Mouse (Mus musculus) brain, embryonic 14.5 days (tissue): Measurements from ENCODE around the gene Rad50.

Experiments
- CTCF ChIP-seq: fragments of 200-500 bp; IDR thresholded peaks from 2 replicates; pipeline ENCODE4 v1.5.1; 2012; ENCODE audit warnings: inconsistent platforms, mild to moderate bottlenecking, moderate library complexity, borderline replicate concordance; ENCODE audit not compliant: insufficient read depth, insufficient read length; ENCODE audit errors: extremely low read depth
- POLR2A ChIP-seq: fragments of 200-500 bp; IDR thresholded peaks from 2 replicates; pipeline ENCODE4 v1.6.1; 2012; ENCODE audit warnings: mild to moderate bottlenecking, inconsistent platforms, borderline replicate concordance; ENCODE audit not compliant: poor library complexity, insufficient read depth, insufficient read length, severe bottlenecking; ENCODE audit errors: extremely low read depth

- TF ChIP-seq POLR2A (no peak), CTCF (no peak)
Measured at GRCm38 (mm10) chr11:53719701-53720100, 12.6 kb upstream of the Rad50 start.
